Mouse (Mus musculus) retina, embryonic 14.5 days (tissue): ENCODE measurements at regions not wholly inside any gene's neighbourhood (a gene's known extent, or its start where the extent isn't known, plus 50 kb on each side); places are given as distances from the start of the nearest gene placed in this dataset.
"Not testable (repeated sequence)": the region's sequence is repeated elsewhere in the genome, so short reads cannot be mapped to it uniquely, and the experiment has no call there.

Experiments
- DNase-seq: peaks from one replicate; pipeline ENCODE4 v3.0.0-alpha.2; 2015; ENCODE audit warnings: low spot score

- DNase-seq = not testable (repeated sequence)
Observed at GRCm38 (mm10) chr3:96374343-96374624, 77.8 kb downstream of the BC107364 start.

GRCm38 (mm10) chr3:96373600-96374342 is 78.3 kb downstream of the BC107364 start:
- DNase-seq = not testable (repeated sequence)

- DNase-seq = not testable (repeated sequence)
Observed at GRCm38 (mm10) chr3:96362581-96362980, 68.8 kb upstream of the Fcgr1 start.

- peak; percentile 1 for DNase-seq
Observed at GRCm38 (mm10) chr3:96360816-96361215, 67.0 kb upstream of the Fcgr1 start.

GRCm38 (mm10) chr3:96360214-96360536 is 66.4 kb upstream of the Fcgr1 start:
- not testable (repeated sequence) for DNase-seq

- not testable (repeated sequence) for DNase-seq
Observed at GRCm38 (mm10) chr3:96359507-96360213, 65.9 kb upstream of the Fcgr1 start.

- not testable (repeated sequence) for DNase-seq
Observed at GRCm38 (mm10) chr3:96351623-96352022, 57.9 kb upstream of the Fcgr1 start.

GRCm38 (mm10) chr3:96350985-96351384 is 57.2 kb upstream of the Fcgr1 start:
- DNase-seq = not testable (repeated sequence)

GRCm38 (mm10) chr3:96346543-96346942 is 52.8 kb upstream of the Fcgr1 start:
- not testable (repeated sequence) for DNase-seq

- DNase-seq = no peak
Observed at GRCm38 (mm10) chr3:96343471-96344120, 49.8 kb upstream of the Fcgr1 start.
